Mouse (Mus musculus): ENCODE measurements around the gene Bdp1. TPM values are rescaled to one million over a fixed set of nuclear protein-coding genes. Genes with fewer than 3 reads are reported as not detected.

The Bdp1 gene
- polyA plus RNA-seq, 1 experiment from 2014 or later: 15.5 TPM

DNA sequence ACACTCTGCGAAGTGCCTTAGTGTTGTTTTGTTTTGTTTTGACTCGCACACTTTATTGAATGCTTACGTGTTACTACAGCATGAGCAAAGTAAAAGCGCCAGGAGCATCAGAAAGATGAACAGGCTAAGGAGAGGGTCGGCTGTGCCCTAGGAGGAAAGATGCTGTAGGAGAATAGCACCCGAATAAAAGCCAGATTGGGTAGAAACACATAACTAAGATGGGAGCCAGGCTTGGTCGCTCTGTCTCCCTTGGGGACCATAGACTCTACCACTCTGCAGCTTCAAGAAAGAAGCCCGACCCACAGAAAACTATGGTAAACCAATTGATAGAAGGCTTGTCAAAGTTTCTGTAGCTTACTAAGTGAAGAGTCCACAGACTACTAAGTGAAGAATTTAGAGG lies 87.9 kb downstream of the Bdp1 start:
- H3K4me2 ChIP-seq (replicated peaks; ENCODE audit: low read depth): peak overlapping the region; percentile 93
- no peak; the same call in 1 of the 2 replicates for ATAC-seq (ENCODE audit: low FRiP score, low TSS enrichment)
- WGBS: 9% methylated on average over 8 of the region's 8 CpGs
- peak overlapping the region; percentile 71 for H3K4me3 ChIP-seq (ENCODE audit: low read depth, low read length)
- H3K9ac ChIP-seq (ENCODE audit: low read length): peak overlapping the region; percentile 47
- no peaks in the 10 kb centered on the region for H3K9me3 ChIP-seq (ENCODE audit: control insufficient read depth, low read length)
- DNase-seq (ENCODE audit: low spot score): no peak
- H3K27me3 ChIP-seq (ENCODE audit: control insufficient read depth, insufficient read depth, low read length): no peaks in the 10 kb centered on the region
- 0 out of 2 replicates have a peak, but pooled peaks cover 4% of the 10 kb centered on the region for H3K4me1 ChIP-seq (replicated peaks; ENCODE audit: control insufficient read depth, insufficient read depth)
- peak overlapping the region; percentile 5; the same call in 1 of the 2 replicates for H3K27ac ChIP-seq (replicated peaks)
- no peaks in the 10 kb centered on the region for H3K36me3 ChIP-seq (ENCODE audit: control insufficient read depth, insufficient read depth, low read length)
- TF ChIP-seq EP300 (optimal IDR thresholded peaks at IDR 0.05) (no peak), CTCF (IDR thresholded peaks at IDR 0.05; ENCODE audit: low read depth) (no peak)

DNA sequence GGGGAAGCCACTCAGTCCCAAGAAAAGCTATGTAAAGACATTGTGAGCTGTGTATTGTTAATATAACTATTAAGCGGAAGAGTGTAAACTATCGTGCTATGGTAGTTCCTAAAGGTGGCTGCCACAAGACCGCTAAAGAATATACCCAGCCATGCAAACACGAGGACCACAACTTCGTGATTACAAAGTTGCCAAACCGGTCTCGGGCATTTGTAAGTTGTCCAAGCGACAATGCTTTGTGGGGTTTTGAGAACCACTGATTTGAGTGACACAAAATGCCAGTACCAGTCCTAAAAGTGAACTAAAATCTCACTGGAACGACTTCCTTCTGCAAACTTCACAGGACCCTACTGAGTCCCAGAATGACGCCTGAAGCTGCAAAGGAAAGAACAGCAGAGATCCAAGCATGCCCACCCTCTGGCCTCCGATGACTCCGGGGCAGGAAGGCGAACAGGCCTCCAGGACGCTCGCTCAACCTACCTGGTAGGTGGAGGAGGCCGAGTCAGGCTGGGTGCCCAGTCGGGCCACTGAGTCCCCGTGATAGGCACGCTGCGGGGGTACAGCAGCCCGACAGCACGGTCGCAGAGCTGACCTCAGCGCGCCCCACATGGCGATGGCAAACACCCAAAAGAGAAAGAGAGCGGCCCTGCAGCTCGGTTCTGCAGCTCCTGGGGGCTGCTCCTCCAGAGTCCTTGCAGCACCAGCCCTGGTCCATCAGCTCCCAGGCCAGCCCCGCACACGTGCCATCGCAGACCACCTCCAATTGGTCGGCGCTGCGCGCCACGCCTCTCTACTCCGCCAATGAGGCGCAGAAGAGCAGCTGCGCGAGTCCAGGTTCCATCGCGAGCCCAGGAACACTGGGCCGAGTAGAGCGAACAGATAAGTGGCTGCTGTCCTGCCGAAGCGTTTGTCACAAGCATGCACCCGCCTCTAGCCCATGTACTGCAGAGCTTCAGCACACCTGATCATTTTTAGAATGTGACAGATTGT lies 88.7 kb downstream of the Bdp1 start, which contains the start of gene Mccc2:
Gene Mccc2, minus strand, starts transcription at position 734 of the 990 bp plus-strand sequence.
- peak; percentile 95 for DNase-seq (ENCODE audit: low spot score)
- WGBS: 2% methylated on average over 43 of the region's 47 CpGs
- Histone ChIP-seq H3K9ac (ENCODE audit: low read length) (peak within 1 kb of the TSS; percentile 83), H3K27ac (replicated peaks) (peak within 1 kb of the TSS; percentile 85), H3K36me3 (ENCODE audit: control insufficient read depth, insufficient read depth, low read length) (no peaks in the 10 kb centered on the region), H3K9me3 (ENCODE audit: control insufficient read depth, low read length) (no peaks in the 10 kb centered on the region), H3K4me1 (replicated peaks; ENCODE audit: control insufficient read depth, insufficient read depth) (0 out of 2 replicates have a peak, but pooled peaks cover 4% of the 10 kb centered on the region), H3K4me3 (ENCODE audit: low read depth, low read length) (peak within 1 kb of the TSS; percentile 71), H3K4me2 (replicated peaks; ENCODE audit: low read depth) (peak within 1 kb of the TSS; percentile 93), H3K27me3 (ENCODE audit: control insufficient read depth, insufficient read depth, low read length) (no peaks in the 10 kb centered on the region)
- ATAC-seq (ENCODE audit: low FRiP score, low TSS enrichment): peak; percentile 100
- no peak for TF ChIP-seq EP300 (optimal IDR thresholded peaks at IDR 0.05)
- TF ChIP-seq CTCF (IDR thresholded peaks at IDR 0.05; ENCODE audit: low read depth): no peak

DNA sequence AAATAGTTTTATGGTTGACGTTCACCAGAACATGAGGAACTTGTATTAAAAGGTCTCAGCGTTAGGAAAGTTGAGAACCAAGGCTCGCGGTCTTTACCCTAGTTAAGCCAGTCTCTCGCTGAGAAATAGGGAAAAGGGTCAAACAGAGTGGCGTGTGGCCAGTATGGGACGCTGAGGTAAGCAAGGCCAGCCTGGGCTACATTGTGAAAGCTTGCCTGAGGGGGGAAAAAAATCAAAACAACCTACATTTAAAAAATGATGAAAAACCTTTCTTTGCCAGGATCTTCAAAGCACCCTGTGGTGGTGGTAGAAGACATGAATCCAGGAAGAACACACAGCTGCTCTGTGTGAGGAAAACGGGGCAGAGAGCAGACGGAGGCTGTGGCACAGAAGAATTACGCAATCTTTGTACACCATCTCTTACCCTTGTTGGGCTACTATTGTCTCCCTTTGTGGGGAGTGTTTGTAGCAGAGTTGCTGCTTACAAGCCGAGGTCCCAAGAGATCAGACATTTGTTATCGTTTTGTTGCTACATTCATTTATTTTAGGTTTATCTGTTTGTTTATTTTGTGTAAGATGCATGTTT lies 97.9 kb downstream of the Bdp1 start:
- H3K4me1 ChIP-seq (replicated peaks; ENCODE audit: control insufficient read depth, insufficient read depth): no peaks in the 10 kb centered on the region
- ATAC-seq (ENCODE audit: low FRiP score, low TSS enrichment) (no peak), DNase-seq (ENCODE audit: low spot score) (no peak)
- no peaks in the 10 kb centered on the region for H3K9me3 ChIP-seq (ENCODE audit: control insufficient read depth, low read length)
- WGBS: 71% methylated on average over 12 of the region's 12 CpGs
- H3K4me3 ChIP-seq (ENCODE audit: low read depth, low read length): no peak overlapping the region
- H3K9ac ChIP-seq (ENCODE audit: low read length): no peak overlapping the region
- H3K27ac ChIP-seq (replicated peaks): no peak overlapping the region
- TF ChIP-seq CTCF (IDR thresholded peaks at IDR 0.05; ENCODE audit: low read depth): no peak
- H3K36me3 ChIP-seq (ENCODE audit: control insufficient read depth, insufficient read depth, low read length): no peaks in the 10 kb centered on the region
- no peaks in the 10 kb centered on the region for H3K27me3 ChIP-seq (ENCODE audit: control insufficient read depth, insufficient read depth, low read length)
- no peak overlapping the region for H3K4me2 ChIP-seq (replicated peaks; ENCODE audit: low read depth)

DNA sequence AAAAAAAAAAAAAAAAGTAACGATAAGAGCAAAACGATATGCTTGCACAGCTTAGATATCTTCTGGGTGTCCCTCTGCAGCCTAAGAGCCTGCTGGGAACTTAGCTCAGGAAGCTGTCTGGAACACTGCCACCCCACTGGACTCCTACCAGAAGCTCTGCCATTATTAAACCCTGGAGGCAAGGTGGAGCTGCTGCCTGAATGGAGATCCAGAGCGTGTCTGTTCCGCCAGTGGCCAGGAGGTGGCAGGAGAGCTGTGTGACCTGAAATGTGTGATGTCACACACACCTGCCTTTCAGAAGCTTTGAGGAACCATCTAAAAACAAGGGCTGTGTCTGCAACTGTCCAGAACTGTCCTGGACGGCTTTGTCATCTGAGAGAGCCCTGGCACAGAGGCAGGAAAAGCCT lies 102.1 kb downstream of the Bdp1 start:
- no peaks in the 10 kb centered on the region for H3K4me1 ChIP-seq (replicated peaks; ENCODE audit: control insufficient read depth, insufficient read depth)
- no peak overlapping the region for H3K4me3 ChIP-seq (ENCODE audit: low read depth, low read length)
- DNase-seq (ENCODE audit: low spot score) (peak; percentile 90), ATAC-seq (ENCODE audit: low FRiP score, low TSS enrichment) (peak; percentile 83)
- TF ChIP-seq CTCF (IDR thresholded peaks at IDR 0.05; ENCODE audit: low read depth) (peak; percentile 90), EP300 (optimal IDR thresholded peaks at IDR 0.05) (no peak)
- WGBS: 30% methylated on average over 5 of the region's 5 CpGs
- no peaks in the 10 kb centered on the region for H3K27me3 ChIP-seq (ENCODE audit: control insufficient read depth, insufficient read depth, low read length)
- no peak overlapping the region for H3K4me2 ChIP-seq (replicated peaks; ENCODE audit: low read depth)
- H3K9ac ChIP-seq (ENCODE audit: low read length): no peak overlapping the region
- H3K27ac ChIP-seq (replicated peaks): no peak overlapping the region
- no peaks in the 10 kb centered on the region for H3K9me3 ChIP-seq (ENCODE audit: control insufficient read depth, low read length)
- H3K36me3 ChIP-seq (ENCODE audit: control insufficient read depth, insufficient read depth, low read length): no peaks in the 10 kb centered on the region

DNA sequence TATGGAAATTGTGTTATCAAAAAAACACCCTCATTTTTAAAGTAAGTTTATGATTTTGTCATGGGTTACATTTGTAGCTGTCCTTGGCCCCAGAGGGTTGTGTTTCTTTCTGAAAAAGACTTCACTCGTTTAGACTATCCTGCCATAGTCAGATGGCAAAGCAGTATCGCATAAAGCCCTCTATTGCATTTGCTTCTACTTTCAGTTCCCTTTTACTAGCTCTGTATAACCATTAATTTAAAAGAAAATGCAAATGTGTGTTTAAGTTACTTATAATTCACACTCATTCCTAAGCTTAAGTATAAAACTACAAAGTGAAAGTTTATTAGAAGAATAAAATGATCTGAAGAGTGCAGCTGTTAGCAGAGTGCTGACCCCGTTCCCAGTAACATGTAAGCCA lies 104.8 kb downstream of the Bdp1 start:
- H3K4me1 ChIP-seq (replicated peaks; ENCODE audit: control insufficient read depth, insufficient read depth): no peaks in the 10 kb centered on the region
- WGBS: 90% methylated on average over 3 of the region's 3 CpGs
- H3K36me3 ChIP-seq (ENCODE audit: control insufficient read depth, insufficient read depth, low read length): no peaks in the 10 kb centered on the region
- TF ChIP-seq EP300 (optimal IDR thresholded peaks at IDR 0.05) (no peak), CTCF (IDR thresholded peaks at IDR 0.05; ENCODE audit: low read depth) (no peak)
- DNase-seq (ENCODE audit: low spot score) (no peak), ATAC-seq (ENCODE audit: low FRiP score, low TSS enrichment) (no peak)
- H3K4me3 ChIP-seq (ENCODE audit: low read depth, low read length): no peak overlapping the region
- no peak overlapping the region for H3K4me2 ChIP-seq (replicated peaks; ENCODE audit: low read depth)
- H3K9ac ChIP-seq (ENCODE audit: low read length): no peak overlapping the region
- no peaks in the 10 kb centered on the region for H3K9me3 ChIP-seq (ENCODE audit: control insufficient read depth, low read length)
- H3K27me3 ChIP-seq (ENCODE audit: control insufficient read depth, insufficient read depth, low read length): no peaks in the 10 kb centered on the region
- H3K27ac ChIP-seq (replicated peaks): no peak overlapping the region

All from stomach, postnatal 0 days (tissue).